Mouse (Mus musculus) kidney, adult 2 months (tissue): ENCODE measurements at regions not wholly inside any gene's neighbourhood (a gene's known extent, or its start where the extent isn't known, plus 50 kb on each side); places are given as distances from the start of the nearest gene placed in this dataset.

Experiments used
- DNase-seq: peaks from one replicate; pipeline ENCODE4 v3.0.0; 2021
- H3K27ac ChIP-seq: fragments of 200-500 bp; 2 replicates; pipeline ENCODE4 v1.5.1; 2012; ENCODE audit warnings: low read depth, low read length, control low read depth, inconsistent platforms; ENCODE audit not compliant: insufficient read depth
- H3K27me3 ChIP-seq: fragments of 200-500 bp; replicated peaks from 2 replicates; pipeline ENCODE4 v1.6.1; 2012; ENCODE audit warnings: mild to moderate bottlenecking, moderate library complexity, low read length, inconsistent platforms; ENCODE audit not compliant: control insufficient read depth, insufficient read depth
- H3K36me3 ChIP-seq: fragments of 200-500 bp; 2 replicates; pipeline ENCODE4 v1.6.1; 2012; ENCODE audit warnings: mild to moderate bottlenecking, moderate library complexity, low read length, inconsistent platforms; ENCODE audit not compliant: control insufficient read depth, insufficient read depth
- H3K4me1 ChIP-seq: fragments of 200-500 bp; 2 replicates; pipeline ENCODE4 v1.6.1; 2011; ENCODE audit warnings: low read length; ENCODE audit not compliant: control insufficient read depth, insufficient read depth
- H3K4me3 ChIP-seq: fragments of 200-500 bp; 2 replicates; pipeline ENCODE4 v1.5.1; 2011; ENCODE audit warnings: mild to moderate bottlenecking, low read depth, low read length, control low read depth; ENCODE audit not compliant: insufficient read depth
- CTCF ChIP-seq: fragments of 200-500 bp; conservative IDR thresholded peaks from 2 replicates; pipeline ENCODE4 v1.5.1; 2011; ENCODE audit warnings: low read depth, mild to moderate bottlenecking, control low read depth, low read length, moderate library complexity, mixed read lengths; ENCODE audit not compliant: insufficient read depth, insufficient read length
- POLR2A ChIP-seq: fragments of 200-500 bp; IDR thresholded peaks from one replicate; pipeline ENCODE4 v1.6.1; 2011; ENCODE audit warnings: low read depth, low read length, control low read depth
- WGBS: fragments of 180-500 bp; shearing (Covaris S2); methylation state at CpG from one replicate; pipeline ENCODE4 v1.1.7; 2018; 5-methylcytosine and 5-hydroxymethylcytosine counted together

DNA sequence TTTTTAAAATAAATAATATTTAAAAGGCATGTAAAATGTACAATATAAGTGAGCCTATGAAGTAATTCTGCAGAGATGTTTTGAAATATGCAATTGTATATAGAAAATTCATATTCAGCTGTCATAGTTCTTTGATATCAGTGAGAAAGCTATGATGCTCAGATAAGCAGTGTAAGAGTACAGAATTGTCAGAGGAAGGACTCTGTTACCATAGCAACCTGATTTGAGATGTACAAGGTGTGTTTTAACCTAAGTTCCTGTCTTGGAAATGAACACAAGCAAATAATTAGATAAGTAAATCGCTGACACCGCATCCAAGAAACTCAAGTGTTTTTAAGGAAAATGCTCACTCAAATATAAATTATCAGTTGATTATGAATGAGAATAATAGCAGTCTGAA, 271.8 kb downstream of the Gabrg2 start:
- no peak for TF ChIP-seq POLR2A
- TF ChIP-seq CTCF, result no peak
- no peak overlapping the region for H3K4me3 ChIP-seq
- H3K4me1 ChIP-seq, result no peaks in the 10 kb centered on the region
- H3K36me3 ChIP-seq, result no peaks in the 10 kb centered on the region
- WGBS, result 98% methylated on average over 2 of the region's 2 CpGs
- no peak for DNase-seq
- H3K27me3 ChIP-seq, result no peaks in the 10 kb centered on the region
- H3K27ac ChIP-seq, result no peak overlapping the region

DNA sequence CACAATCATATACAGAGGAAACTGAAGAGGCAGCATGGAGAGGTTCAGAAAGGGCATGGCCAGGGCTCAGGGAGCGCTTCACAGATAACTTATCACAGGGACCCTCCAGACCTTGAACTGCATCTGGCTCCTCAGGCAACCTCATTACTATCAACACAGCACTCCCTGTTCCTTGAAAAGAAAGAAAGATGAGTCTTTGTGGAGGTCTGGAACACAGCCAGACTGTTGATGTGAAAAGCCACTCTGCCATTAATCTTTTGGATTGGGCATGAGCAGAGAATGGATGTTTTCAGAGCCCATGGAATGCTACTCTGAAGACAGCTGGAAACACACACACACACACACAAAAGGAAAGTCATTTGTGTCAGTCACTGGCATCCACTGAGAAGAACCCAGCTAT, 284.0 kb downstream of the Gabrg2 start:
- Histone ChIP-seq H3K36me3 (no peaks in the 10 kb centered on the region), H3K27ac (no peak overlapping the region), H3K4me3 (no peak overlapping the region), H3K4me1 (no peaks in the 10 kb centered on the region), H3K27me3 (no peaks in the 10 kb centered on the region)
- no peak for DNase-seq
- TF ChIP-seq POLR2A, result no peak
- no peak for TF ChIP-seq CTCF
- WGBS, result 80% methylated on average over 1 of the region's 1 CpGs

DNA sequence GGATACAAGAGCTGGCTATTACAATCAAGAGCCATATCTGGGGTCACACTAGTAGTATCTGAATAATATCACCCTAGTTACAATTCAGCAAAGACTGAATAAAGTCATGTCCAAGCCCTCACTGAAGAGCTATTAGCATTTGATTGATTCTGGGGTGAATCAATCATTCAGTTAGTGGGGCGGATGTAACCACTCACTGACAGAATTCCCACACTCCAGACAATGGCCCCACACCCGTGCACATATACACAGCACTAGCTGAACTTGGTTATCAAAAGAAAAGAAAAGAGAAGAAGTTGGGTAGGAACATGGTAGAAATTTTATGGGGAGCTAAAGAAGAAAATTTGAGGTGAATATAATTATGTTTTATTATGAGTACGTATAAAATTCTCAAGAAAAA, 310.0 kb downstream of the Gabrg2 start:
- WGBS, result 75% methylated on average over 3 of the region's 3 CpGs
- TF ChIP-seq POLR2A (no peak), CTCF (no peak)
- no peak overlapping the region for H3K27ac ChIP-seq
- H3K4me3 ChIP-seq, result no peak overlapping the region
- no peak for DNase-seq
- H3K27me3 ChIP-seq, result no peaks in the 10 kb centered on the region
- H3K4me1 ChIP-seq, result no peaks in the 10 kb centered on the region
- no peaks in the 10 kb centered on the region for H3K36me3 ChIP-seq

DNA sequence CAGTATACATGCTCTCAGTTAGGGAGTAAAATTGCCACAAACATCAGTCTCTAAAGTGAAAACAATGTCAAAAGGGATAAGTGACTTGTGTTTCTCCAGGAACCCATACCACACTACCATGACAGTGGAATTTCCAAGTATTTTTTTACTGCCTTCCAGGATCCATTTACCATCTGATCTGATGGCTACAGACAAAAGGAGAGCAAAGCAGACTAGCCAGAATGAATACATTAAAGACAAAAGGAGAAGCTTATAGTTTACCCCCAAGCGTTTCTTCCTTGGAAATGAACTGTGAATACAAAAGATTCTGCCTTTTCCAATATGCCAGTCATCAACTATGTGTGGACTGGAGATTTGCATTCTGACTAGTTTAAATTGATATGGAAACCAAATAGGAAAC, 317.7 kb downstream of the Gabrg2 start:
- TF ChIP-seq CTCF, result no peak
- TF ChIP-seq POLR2A, result no peak
- H3K27ac ChIP-seq, result no peak overlapping the region
- H3K27me3 ChIP-seq, result no peaks in the 10 kb centered on the region
- WGBS, result 88% methylated on average over 1 of the region's 1 CpGs
- H3K36me3 ChIP-seq, result no peaks in the 10 kb centered on the region
- DNase-seq, result no peak
- no peaks in the 10 kb centered on the region for H3K4me1 ChIP-seq
- no peak overlapping the region for H3K4me3 ChIP-seq

DNA sequence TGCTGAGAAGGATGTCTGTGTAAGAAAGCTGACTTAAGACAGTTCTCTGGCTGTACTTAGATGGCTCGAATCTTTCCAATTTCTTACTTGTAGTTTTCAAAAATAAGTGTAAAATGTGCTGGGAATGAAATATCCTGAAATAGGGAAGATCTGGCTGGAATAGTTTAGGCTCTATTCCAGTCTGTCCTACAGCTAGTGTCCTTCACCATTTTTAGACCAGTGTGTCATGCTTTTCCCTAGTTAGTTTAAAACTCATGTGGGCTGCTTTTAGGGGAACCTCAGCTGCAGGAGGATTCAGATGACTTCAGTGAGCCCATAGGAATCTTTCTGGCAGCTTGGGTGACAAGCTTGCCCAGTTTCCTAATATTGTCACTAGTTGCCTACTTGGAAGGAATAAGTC, 348.1 kb downstream of the Gabrg2 start:
- Histone ChIP-seq H3K4me3 (no peak overlapping the region), H3K27me3 (no peaks in the 10 kb centered on the region), H3K27ac (no peak overlapping the region), H3K4me1 (no peaks in the 10 kb centered on the region), H3K36me3 (no peaks in the 10 kb centered on the region)
- no peak for TF ChIP-seq POLR2A
- no peak for TF ChIP-seq CTCF
- no peak for DNase-seq
- 67% methylated on average over 1 of the region's 1 CpGs for WGBS

DNA sequence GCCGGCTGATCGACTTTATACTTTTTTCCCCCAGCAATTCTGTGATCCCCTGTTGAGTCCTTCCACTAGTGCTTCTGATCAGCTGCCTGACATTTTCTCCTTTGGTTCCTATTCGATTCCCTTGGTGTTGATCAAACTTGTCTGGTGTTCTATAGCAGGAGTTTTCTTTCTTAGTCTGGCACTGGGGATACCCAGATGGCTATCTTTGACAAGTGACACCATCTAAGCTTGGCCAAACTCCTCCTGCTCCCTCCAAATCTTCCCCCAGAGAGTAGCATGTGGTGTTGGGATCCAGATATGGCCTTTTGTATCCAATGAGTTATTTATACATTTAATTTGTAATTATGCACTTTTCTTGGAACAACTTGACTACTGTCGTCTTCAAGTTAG, 355.2 kb downstream of the Gabrg2 start:
- H3K4me1 ChIP-seq, result no peaks in the 10 kb centered on the region
- no peak overlapping the region for H3K27ac ChIP-seq
- WGBS, result 17% methylated on average over 4 of the region's 4 CpGs
- DNase-seq, result no peak
- TF ChIP-seq POLR2A (no peak), CTCF (no peak)
- no peaks in the 10 kb centered on the region for H3K27me3 ChIP-seq
- H3K36me3 ChIP-seq, result no peaks in the 10 kb centered on the region
- no peak overlapping the region for H3K4me3 ChIP-seq

DNA sequence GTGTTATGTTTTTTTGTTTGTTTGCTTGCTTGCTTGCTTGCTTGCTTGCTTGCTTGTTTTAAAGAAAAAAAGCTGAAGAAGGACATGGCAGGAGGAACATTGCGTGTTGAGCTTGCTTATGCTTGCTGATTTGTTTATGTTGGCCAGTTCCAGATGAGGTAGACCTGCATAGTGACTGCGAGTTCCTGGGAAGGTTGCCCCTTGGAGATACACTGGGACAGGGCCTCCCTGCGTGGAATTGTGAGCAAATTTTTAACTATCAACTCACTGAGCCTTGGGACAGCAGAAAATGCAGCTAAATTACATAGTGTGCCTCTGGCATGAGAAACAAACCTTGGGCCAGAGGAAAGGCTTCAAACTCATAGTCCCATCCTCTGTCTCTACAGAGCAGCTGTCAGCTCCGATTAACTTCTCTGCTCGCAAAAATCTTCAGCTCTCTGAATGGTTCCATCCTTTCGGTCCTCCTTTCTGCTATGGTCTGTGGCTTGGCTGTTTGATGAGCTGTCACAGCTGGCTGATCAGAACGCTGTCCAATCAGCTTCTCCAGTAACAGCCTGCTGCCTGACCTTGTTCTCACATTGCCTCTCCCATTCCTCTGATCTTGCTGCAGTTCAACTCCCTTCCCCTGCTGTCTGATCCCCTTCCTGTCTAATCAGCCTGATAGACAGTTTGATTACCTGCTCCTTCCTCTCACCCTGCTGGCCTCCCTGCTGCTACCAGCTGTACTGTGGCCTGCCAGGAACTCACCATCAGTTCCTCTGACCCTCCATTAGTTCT, 355.7 kb downstream of the Gabrg2 start:
- no peaks in the 10 kb centered on the region for H3K27me3 ChIP-seq
- H3K36me3 ChIP-seq, result no peaks in the 10 kb centered on the region
- H3K4me3 ChIP-seq, result no peak overlapping the region
- H3K27ac ChIP-seq, result no peak overlapping the region
- DNase-seq, result peak; percentile 5
- TF ChIP-seq POLR2A, result no peak
- TF ChIP-seq CTCF, result no peak
- WGBS, result 5% methylated on average over 7 of the region's 7 CpGs
- H3K4me1 ChIP-seq, result no peaks in the 10 kb centered on the region

DNA sequence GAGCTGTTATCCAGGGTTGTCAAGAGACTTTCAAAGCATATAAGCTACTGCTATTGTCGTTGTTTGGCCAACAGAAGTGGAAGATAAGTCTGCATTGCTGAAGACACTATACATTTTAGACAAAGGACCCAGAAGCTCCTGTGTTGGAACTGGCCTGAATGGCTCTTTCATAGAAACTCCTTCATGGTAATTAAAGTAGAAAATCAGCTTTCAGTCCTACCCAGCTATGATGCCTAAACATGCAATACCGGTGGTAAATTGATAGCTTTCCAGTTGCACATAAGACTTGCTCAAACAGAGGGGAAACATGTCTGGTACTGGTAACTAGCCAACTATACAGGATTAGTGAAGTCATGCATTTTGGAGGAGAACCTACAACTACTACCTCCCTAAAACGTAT, 356.6 kb downstream of the Gabrg2 start:
- Histone ChIP-seq H3K4me3 (no peak overlapping the region), H3K27me3 (no peaks in the 10 kb centered on the region), H3K27ac (no peak overlapping the region), H3K4me1 (no peaks in the 10 kb centered on the region), H3K36me3 (no peaks in the 10 kb centered on the region)
- DNase-seq, result no peak
- WGBS, result 64% methylated on average over 3 of the region's 3 CpGs
- TF ChIP-seq CTCF, result no peak
- no peak for TF ChIP-seq POLR2A
